Mouse (Mus musculus) forebrain, embryonic 14.5 days (tissue): Measurements from ENCODE around the gene Nop14. TPM values are rescaled to one million over a fixed set of nuclear protein-coding genes. Genes with fewer than 3 reads are reported as not detected.

Experiments
- ATAC-seq: fragments of 200-750 bp; cut with Nextera tagmentation; 2 replicates; pipeline ENCODE4 v1.8.0; 2017; ENCODE audit warnings: mild to moderate bottlenecking, moderate library complexity
- DNase-seq: peaks from one replicate; pipeline ENCODE4 v3.0.0-alpha.2; 2015; ENCODE audit warnings: low spot score
- H3K27ac ChIP-seq: fragments of 300-500 bp; sonication (generic); 2 replicates; pipeline ENCODE4 v1.5.1; 2014; ENCODE audit warnings: low read depth, mild to moderate bottlenecking, control low read depth, low read length, moderate library complexity
- H3K27me3 ChIP-seq: fragments of 300-500 bp; sonication (generic); replicated peaks from 2 replicates; pipeline ENCODE4 v1.6.1; 2014; ENCODE audit warnings: low read length, control low read depth, mixed read lengths; ENCODE audit not compliant: control insufficient read depth, insufficient read depth
- H3K36me3 ChIP-seq: fragments of 300-500 bp; sonication (generic); 2 replicates; pipeline ENCODE4 v1.6.1; 2014; ENCODE audit warnings: low read length, control low read depth; ENCODE audit not compliant: control insufficient read depth, insufficient read depth
- H3K4me1 ChIP-seq: fragments of 300-500 bp; sonication (generic); 2 replicates; pipeline ENCODE4 v1.6.1; 2014; ENCODE audit warnings: antibody characterized with exemption, low read length, control low read depth; ENCODE audit not compliant: control insufficient read depth, insufficient read depth
- H3K4me2 ChIP-seq: fragments of 300-500 bp; sonication (generic); 2 replicates; pipeline ENCODE4 v1.6.1; 2014; ENCODE audit warnings: mild to moderate bottlenecking, control low read depth, low read length
- H3K4me3 ChIP-seq: fragments of 300-500 bp; sonication (generic); 2 replicates; pipeline ENCODE4 v1.5.1; 2014; ENCODE audit warnings: low read depth, low read length, control low read depth
- H3K9ac ChIP-seq: fragments of 300-500 bp; sonication (generic); 2 replicates; pipeline ENCODE4 v1.6.1; 2014; ENCODE audit warnings: mild to moderate bottlenecking, low read length, control low read depth, moderate library complexity
- H3K9me3 ChIP-seq: fragments of 300-500 bp; sonication (generic); replicated peaks from 2 replicates; pipeline ENCODE4 v1.6.1; 2016; ENCODE audit warnings: low read length, control low read depth, mixed read lengths; ENCODE audit not compliant: control insufficient read depth
- WGBS: fragments of 180-500 bp; shearing (Covaris S2); extraction: QIAGEN DNeasy Blood & Tissue Kit; methylation state at CpG from one replicate; pipeline ENCODE4 v1.1.7; 2014; 5-methylcytosine and 5-hydroxymethylcytosine counted together
- polyA plus RNA-seq: library from polyadenylated mRNA; unstranded; fragments of >200 nt; fragmentation: Nextera tagmentation; extraction: Ambion mirVana; gene quantifications from 2 replicates; pipeline ENCODE4 v1.2.1, GENCODE M21; 2014

The Nop14 gene
- 23.5 and 24.2 TPM in 2 replicates for polyA plus RNA-seq

DNA sequence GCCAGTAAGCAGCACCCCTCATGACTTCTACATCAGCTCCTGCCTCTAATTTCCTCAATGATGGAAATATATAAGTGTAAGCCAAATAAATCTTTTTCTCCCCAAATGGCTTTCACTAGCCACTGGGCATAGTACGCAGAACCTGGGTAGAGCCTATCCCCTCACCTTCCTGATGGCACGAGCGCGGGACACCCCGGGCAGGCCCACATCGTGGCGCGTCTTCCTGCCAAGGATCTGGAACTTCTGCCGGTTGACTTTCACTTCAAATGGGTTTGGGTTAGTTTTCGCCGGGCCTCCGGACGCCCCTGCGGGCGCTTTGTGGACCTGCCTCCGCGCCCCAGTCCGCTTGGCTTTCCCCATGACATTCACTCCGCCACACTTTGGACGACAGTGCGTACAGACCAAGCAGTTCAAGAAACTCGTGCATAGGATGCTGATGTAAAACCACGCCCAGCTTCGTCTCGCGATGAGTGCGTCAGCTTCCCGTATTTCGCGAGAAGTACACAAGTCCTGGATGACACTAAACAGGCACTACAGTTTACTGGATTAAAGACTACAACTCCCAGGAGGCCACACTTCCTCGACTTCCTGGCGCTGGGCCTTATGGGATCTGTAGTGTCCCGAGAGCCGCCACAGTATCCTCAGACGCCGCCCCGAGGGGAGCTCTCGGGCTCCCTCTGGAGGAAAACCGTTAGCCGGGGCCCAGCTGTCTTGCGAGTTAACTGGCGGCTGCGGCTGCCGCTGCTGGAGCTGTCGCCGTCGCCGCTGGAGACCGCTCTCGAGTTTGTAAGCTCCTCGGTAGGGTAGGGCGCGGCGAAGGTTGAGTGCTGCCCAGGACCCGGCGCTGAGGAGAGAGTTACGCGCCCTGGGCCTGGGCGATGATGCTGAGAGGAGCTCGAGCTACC is at the start of gene Nop14, which contains the start of gene Grk4:
Nop14 (minus strand) TSS at position 463 of the 905 bp plus-strand sequence.
Grk4 (plus strand) TSS at position 694 of the 905 bp plus-strand sequence.
- H3K27me3 ChIP-seq: 0 out of 2 replicates have a peak, but pooled peaks cover 3% of the 10 kb centered on the region
- peak within 1 kb of the TSS; percentile 82; the same call in 1 of the 2 replicates for H3K27ac ChIP-seq
- ATAC-seq (peak; percentile 100), DNase-seq (peak; percentile 100)
- H3K9ac ChIP-seq: peak within 1 kb of the TSS; percentile 75
- H3K36me3 ChIP-seq: peaks cover 21% of the 10 kb centered on the region
- no peaks in the 10 kb centered on the region for H3K9me3 ChIP-seq
- H3K4me3 ChIP-seq: peak within 1 kb of the TSS; percentile 66
- under 1% methylated on average over 60 of the region's 60 CpGs for WGBS
- peak within 1 kb of the TSS; percentile 68 for H3K4me2 ChIP-seq
- H3K4me1 ChIP-seq: peaks cover 7% of the 10 kb centered on the region; the same call in 1 of the 2 replicates

DNA sequence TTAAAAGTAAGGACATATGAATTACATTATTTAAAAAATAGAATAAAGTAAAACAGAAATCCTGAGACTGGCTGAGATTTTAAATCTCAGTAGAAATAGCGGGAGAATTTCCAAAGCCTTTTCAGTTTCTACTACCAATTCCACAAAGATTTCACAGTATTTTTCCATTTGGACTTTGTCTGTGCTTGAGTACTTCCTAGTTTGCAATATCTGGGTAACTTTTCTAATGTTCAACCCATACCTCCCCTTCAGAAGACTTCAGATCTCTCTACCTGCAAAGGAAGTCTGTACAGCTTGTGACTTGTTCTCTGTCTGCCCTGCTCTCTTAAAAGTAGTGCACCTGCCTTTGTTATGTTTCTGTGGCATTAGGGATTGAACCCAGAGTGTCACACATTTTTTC is 48.5 kb upstream of the Nop14 start:
- no peak for ATAC-seq
- H3K4me2 ChIP-seq: no peak overlapping the region
- H3K27ac ChIP-seq: no peak overlapping the region
- no peak overlapping the region for H3K9ac ChIP-seq
- no peak overlapping the region for H3K4me3 ChIP-seq
- DNase-seq: no peak
- no peaks in the 10 kb centered on the region for H3K27me3 ChIP-seq
- no peaks in the 10 kb centered on the region for H3K9me3 ChIP-seq
- no peaks in the 10 kb centered on the region for H3K36me3 ChIP-seq
- H3K4me1 ChIP-seq: no peaks in the 10 kb centered on the region
- 88% methylated on average over 1 of the region's 1 CpGs for WGBS

DNA sequence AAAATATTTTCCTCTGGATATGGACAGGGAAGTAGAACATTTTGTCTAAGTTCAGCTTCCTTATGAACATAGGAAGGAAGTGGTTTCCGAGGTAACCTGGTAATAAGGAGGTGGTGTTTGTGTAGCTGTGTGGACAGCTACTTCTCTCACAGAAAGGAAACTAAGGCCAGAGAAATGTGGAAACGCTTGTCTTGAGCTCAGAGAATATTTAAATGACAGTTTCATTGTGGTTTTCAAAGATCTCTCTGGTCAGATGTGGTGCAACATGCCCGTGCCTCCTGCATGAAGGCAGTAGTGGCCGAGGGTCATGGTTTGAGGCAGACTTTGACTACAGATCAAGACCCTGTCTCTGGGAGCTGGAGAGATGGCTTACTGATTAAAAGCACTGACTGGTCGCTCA is 35.6 kb upstream of the Nop14 start:
- Histone ChIP-seq H3K4me2 (no peak overlapping the region), H3K27me3 (no peaks in the 10 kb centered on the region), H3K4me3 (no peak overlapping the region), H3K36me3 (no peaks in the 10 kb centered on the region), H3K9ac (no peak overlapping the region), H3K27ac (no peak overlapping the region), H3K4me1 (no peaks in the 10 kb centered on the region), H3K9me3 (no peaks in the 10 kb centered on the region)
- DNase-seq (no peak), ATAC-seq (no peak)
- 75% methylated on average over 5 of the region's 5 CpGs for WGBS

DNA sequence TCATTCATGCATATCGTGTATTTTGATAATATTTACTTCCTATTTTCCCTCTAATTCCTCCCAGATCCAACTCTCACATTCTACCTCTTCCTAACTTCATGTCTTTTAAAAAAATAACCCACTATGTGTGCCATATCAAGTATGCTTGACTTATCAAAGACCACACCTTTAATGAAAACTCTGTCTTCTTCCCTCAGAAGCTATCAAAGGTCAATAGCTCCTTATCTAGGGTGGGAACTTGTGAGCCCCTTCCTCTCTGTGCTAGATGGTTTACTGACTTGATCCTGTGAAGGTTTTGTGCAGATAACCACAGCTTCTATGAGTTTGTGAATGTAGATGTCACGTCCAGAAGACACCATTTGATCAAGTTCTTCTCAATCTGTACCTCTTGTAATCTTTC is 32.8 kb upstream of the Nop14 start:
- H3K27ac ChIP-seq: no peak overlapping the region
- H3K27me3 ChIP-seq: no peaks in the 10 kb centered on the region
- H3K4me1 ChIP-seq: no peaks in the 10 kb centered on the region
- ATAC-seq (no peak), DNase-seq (no peak)
- no peaks in the 10 kb centered on the region for H3K9me3 ChIP-seq
- no peak overlapping the region for H3K4me2 ChIP-seq
- no peak overlapping the region for H3K4me3 ChIP-seq
- H3K36me3 ChIP-seq: no peaks in the 10 kb centered on the region
- H3K9ac ChIP-seq: no peak overlapping the region
- WGBS: 71% methylated on average over 2 of the region's 2 CpGs

DNA sequence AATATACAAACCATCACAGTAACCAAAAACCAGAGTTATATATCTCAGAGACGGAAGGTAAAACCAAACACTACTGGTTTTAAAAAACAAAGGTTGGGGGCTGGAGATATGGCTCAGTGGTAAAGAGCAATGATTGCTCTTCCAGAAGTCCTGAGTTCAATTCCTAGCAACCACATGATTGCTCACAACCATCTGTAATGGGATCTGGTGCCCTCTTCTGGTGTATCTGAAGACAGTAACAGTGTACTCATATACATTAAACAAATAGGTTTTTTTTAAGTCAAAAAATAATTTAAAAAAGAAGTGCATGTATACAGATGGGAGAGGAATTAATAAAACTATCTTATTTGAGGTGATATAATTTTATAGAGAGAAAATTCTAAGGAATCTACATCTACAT is 29.9 kb upstream of the Nop14 start:
- H3K4me2 ChIP-seq: no peak overlapping the region
- no peak overlapping the region for H3K4me3 ChIP-seq
- DNase-seq (no peak), ATAC-seq (no peak)
- H3K4me1 ChIP-seq: no peaks in the 10 kb centered on the region
- no peak overlapping the region for H3K9ac ChIP-seq
- H3K36me3 ChIP-seq: no peaks in the 10 kb centered on the region
- no peak overlapping the region for H3K27ac ChIP-seq
- 97% methylated on average over 1 of the region's 1 CpGs for WGBS
- no peaks in the 10 kb centered on the region for H3K9me3 ChIP-seq
- no peaks in the 10 kb centered on the region for H3K27me3 ChIP-seq

DNA sequence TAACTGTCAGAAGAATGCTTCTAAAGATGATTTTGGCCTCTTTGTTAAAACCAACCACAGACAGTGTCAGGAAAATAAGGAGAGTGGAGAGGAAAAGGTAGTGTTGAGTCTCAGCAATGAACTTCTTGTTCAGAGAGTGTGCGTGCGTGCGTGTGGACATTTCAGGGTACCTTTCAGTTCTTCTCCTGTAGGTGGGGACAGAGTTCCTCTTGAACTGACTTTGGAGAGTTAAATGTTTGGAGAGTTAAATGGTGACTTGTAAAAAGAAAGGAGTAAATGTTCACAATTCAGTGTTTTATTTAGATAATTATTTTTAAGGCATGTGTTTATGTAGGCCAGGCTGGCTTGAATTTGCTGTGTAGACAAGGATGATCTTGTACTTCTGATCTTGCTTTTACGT is 10.3 kb upstream of the Nop14 start:
- no peak overlapping the region for H3K27ac ChIP-seq
- H3K4me1 ChIP-seq: no peaks in the 10 kb centered on the region
- H3K27me3 ChIP-seq: no peaks in the 10 kb centered on the region
- DNase-seq (no peak), ATAC-seq (no peak)
- no peaks in the 10 kb centered on the region for H3K36me3 ChIP-seq
- no peak overlapping the region for H3K4me2 ChIP-seq
- no peak overlapping the region for H3K4me3 ChIP-seq
- H3K9me3 ChIP-seq: no peaks in the 10 kb centered on the region
- 74% methylated on average over 4 of the region's 4 CpGs for WGBS
- no peak overlapping the region for H3K9ac ChIP-seq

DNA sequence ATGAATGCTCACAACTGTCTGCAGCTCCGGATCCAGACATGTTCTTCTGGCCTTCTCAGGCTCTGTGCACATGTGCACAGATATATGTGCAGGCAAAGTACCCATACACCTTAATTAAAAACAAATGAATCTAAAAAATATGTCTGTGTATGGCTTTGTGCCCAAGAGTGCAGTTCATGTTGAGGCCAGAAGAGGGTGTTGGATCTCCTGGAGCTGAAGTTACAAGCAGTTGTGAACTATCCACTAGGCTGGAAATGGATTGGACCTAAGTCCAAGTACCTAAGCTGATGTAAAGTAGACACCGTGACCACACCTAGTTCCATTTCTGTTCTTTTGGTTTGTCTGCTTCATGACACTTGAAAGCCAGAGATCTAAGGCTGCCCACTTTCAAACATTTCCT is 9.5 kb upstream of the Nop14 start:
- no peaks in the 10 kb centered on the region for H3K27me3 ChIP-seq

DNA sequence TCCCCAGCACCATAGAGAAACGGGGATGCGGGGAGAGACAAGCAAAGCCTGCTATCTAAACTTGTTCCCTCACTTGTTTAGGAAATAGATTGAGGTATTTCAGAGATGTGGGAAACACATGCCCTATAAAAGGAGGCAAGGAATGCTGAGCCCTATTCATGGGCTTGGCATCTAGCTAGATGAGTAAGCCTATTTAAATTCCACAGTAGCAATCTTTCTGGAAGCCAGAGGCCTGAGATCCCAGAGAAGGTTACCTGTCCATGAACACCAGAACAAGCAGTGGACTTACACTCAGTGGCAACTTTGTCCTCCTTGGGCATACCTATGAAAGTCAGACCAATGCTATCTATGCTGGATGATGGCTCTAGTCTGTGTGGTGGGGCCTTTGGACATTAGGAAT is 3.3 kb upstream of the Nop14 start:
- 95% methylated on average over 2 of the region's 2 CpGs for WGBS

More for the DNA sequence above, 9.5 kb upstream of the Nop14 start:
- DNase-seq (no peak), ATAC-seq (no peak)
- Histone ChIP-seq H3K9me3 (no peaks in the 10 kb centered on the region), H3K4me2 (no peak overlapping the region), H3K9ac (no peak overlapping the region), H3K27ac (no peak overlapping the region), H3K4me3 (no peak overlapping the region), H3K4me1 (no peaks in the 10 kb centered on the region), H3K36me3 (no peaks in the 10 kb centered on the region)
- 73% methylated on average over 2 of the region's 2 CpGs for WGBS

DNA sequence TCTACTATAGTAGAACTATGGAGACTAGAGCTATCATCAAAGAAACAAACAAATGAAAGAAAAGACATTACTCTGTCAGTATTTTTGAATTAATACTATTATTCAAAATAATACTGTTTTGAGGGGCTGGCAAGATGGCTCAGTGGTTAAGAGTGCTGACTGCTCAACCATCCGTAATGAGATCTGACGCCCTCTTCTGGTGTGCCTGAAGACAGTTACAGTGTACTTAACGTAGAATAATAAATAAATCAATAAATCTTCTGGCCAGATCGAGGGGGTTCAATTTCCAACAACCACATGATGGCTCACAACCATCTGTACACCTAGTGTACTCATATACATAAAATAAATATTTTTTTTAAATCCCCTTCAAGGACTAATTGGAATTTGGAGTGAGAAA is 2.0 kb upstream of the Nop14 start:
- no peak overlapping the region for H3K4me2 ChIP-seq
- 0 out of 2 replicates have a peak, but pooled peaks cover 5% of the 10 kb centered on the region for H3K36me3 ChIP-seq
- H3K9me3 ChIP-seq: no peaks in the 10 kb centered on the region
- 0 out of 2 replicates have a peak, but pooled peaks cover 3% of the 10 kb centered on the region for H3K27me3 ChIP-seq
- DNase-seq: no peak
- no peak overlapping the region for H3K9ac ChIP-seq
- ATAC-seq: no peak
- no peak overlapping the region for H3K27ac ChIP-seq
- peaks cover 7% of the 10 kb centered on the region; the same call in 1 of the 2 replicates for H3K4me1 ChIP-seq
- 86% methylated on average over 4 of the region's 4 CpGs for WGBS
- H3K4me3 ChIP-seq: no peak overlapping the region

More for the DNA sequence above, 3.3 kb upstream of the Nop14 start:
- DNase-seq: no peak
- Histone ChIP-seq H3K4me3 (no peak overlapping the region), H3K4me1 (peaks cover 7% of the 10 kb centered on the region; the same call in 1 of the 2 replicates), H3K27me3 (0 out of 2 replicates have a peak, but pooled peaks cover 3% of the 10 kb centered on the region), H3K9me3 (no peaks in the 10 kb centered on the region), H3K4me2 (no peak overlapping the region), H3K27ac (no peak overlapping the region), H3K36me3 (no peaks in the 10 kb centered on the region), H3K9ac (no peak overlapping the region)
- no peak for ATAC-seq
